Mouse (Mus musculus) spleen, adult 2 months (tissue): ENCODE results near the gene Lsp1. TPM values are rescaled to one million over a fixed set of nuclear protein-coding genes. Genes with fewer than 3 reads are reported as not detected.

Experiments
- DNase-seq, 2 experiments: peaks; one replicate each; pipeline versions ENCODE4 v3.0.0 to v3.0.0-alpha.2; 2012 to 2021; ENCODE audit warnings: low spot score in 2 of 2, low read depth in 1 of 2
- H3K27ac ChIP-seq: fragments of 200-500 bp; 2 replicates; pipeline ENCODE4 v1.5.1; 2012; ENCODE audit warnings: low read length, inconsistent platforms; ENCODE audit not compliant: insufficient read depth
- H3K27me3 ChIP-seq: fragments of 200-500 bp; 2 replicates; pipeline ENCODE4 v1.6.1; 2012; ENCODE audit warnings: mild to moderate bottlenecking, moderate library complexity, low read length, inconsistent platforms; ENCODE audit not compliant: control insufficient read depth, insufficient read depth
- H3K36me3 ChIP-seq: fragments of 200-500 bp; 2 replicates; pipeline ENCODE4 v1.6.1; 2012; ENCODE audit warnings: mild to moderate bottlenecking, low read length, inconsistent platforms; ENCODE audit not compliant: control insufficient read depth, insufficient read depth
- H3K4me1 ChIP-seq: fragments of 200-500 bp; 2 replicates; pipeline ENCODE4 v1.6.1; 2011; ENCODE audit warnings: inconsistent platforms; ENCODE audit not compliant: control insufficient read depth, insufficient read depth, insufficient read length
- H3K4me3 ChIP-seq: fragments of 200-500 bp; 2 replicates; pipeline ENCODE4 v1.5.1; 2011; ENCODE audit warnings: mild to moderate bottlenecking, inconsistent platforms; ENCODE audit not compliant: insufficient read depth, insufficient read length; ENCODE audit errors: extremely low read depth
- CTCF ChIP-seq: fragments of 200-500 bp; IDR thresholded peaks from 2 replicates; pipeline ENCODE4 v1.5.1; 2011; ENCODE audit warnings: mild to moderate bottlenecking, inconsistent platforms; ENCODE audit not compliant: insufficient read depth, insufficient read length, insufficient replicate concordance; ENCODE audit errors: extremely low read depth
- POLR2A ChIP-seq: fragments of 200-500 bp; IDR thresholded peaks from 2 replicates; pipeline ENCODE4 v1.6.1; 2011; ENCODE audit warnings: low read depth, low read length, inconsistent platforms
- WGBS: fragments of 180-500 bp; shearing (Covaris S2); methylation state at CpG from one replicate; pipeline ENCODE4 v1.1.7; 2018; 5-methylcytosine and 5-hydroxymethylcytosine counted together
- polyA plus RNA-seq: library from polyadenylated mRNA; depleted of rRNA; stranded (reverse); fragments of >200 nt; gene quantifications from 2 replicates; pipeline ENCODE4 v1.2.3, GENCODE M21; 2012

Lsp1 gene
- polyA plus RNA-seq, 1 experiment, result 368 TPM

DNA sequence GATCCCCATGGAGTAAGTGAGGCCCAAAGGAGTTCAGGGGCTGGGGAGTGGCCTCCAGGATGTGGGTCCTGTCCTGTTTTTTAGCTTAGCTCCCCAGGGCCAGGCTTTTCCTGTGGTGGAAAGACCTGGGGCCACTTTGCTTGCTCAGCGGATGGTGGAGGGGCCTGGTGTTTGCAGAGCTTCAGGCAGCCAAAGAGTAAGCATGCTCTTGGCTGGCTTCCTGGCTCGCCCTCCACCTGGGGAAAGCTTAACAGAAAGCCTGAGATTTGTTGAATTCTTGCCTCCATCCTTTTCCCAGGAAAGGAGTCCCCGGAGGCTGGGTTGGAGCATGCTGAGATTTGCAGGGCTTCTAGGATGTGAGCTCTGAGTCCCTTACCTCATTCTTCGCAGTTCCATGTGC lies 74.5 kb downstream of the Lsp1 start:
- Histone ChIP-seq H3K27ac (no peak overlapping the region), H3K4me3 (no peak overlapping the region), H3K4me1 (peaks cover 9% of the 10 kb centered on the region; the same call in 1 of the 2 replicates), H3K27me3 (no peaks in the 10 kb centered on the region), H3K36me3 (peaks cover 10% of the 10 kb centered on the region)
- 77% methylated on average over 4 of the region's 4 CpGs for WGBS
- DNase-seq, result no peak
- TF ChIP-seq POLR2A (no peak), CTCF (no peak)

DNA sequence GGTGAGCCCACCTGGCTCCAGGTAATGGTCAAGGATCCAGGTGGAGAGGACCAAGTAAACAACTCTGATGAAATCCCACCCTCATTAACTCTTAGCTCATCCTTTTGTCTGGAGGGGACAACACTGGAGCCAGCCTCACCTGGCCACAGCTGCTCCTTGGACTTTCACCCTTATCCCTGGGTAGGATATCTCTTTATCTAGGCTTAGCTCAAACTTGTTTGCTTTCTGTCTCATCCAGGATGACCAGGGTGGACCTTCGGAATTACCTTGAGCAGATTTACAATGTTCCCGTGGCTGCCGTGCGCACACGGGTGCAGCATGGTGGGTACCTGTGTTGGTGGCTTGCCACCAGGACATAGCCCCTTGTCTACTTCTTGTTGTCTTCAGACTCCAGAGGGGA lies 75.2 kb downstream of the Lsp1 start:
- WGBS, result 98% methylated on average over 5 of the region's 5 CpGs
- Histone ChIP-seq H3K4me3 (no peak overlapping the region), H3K27me3 (no peaks in the 10 kb centered on the region), H3K36me3 (peaks cover 13% of the 10 kb centered on the region), H3K27ac (no peak overlapping the region), H3K4me1 (peaks cover 9% of the 10 kb centered on the region; the same call in 1 of the 2 replicates)
- no peak for DNase-seq
- no peak for TF ChIP-seq POLR2A
- no peak for TF ChIP-seq CTCF

DNA sequence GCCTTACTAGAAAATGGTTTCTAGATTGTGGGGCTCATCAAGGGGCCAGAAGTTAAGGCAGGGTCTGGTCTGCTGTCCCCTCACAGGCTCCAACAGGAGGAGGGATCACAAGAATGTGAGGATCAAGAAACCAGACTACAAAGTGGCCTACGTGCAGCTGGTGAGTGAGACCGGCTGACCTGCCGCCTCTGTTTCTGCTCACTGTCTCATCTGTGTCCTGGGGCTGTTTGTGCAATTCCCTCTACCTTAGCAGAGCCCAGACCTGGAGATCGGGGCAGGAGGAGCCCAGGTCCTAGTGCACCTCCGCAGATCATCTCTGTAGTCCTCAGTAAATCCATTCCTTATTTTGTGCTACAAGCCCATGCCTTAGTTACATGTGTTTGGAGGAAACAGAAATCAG lies 76.6 kb downstream of the Lsp1 start:
- H3K27ac ChIP-seq, result no peak overlapping the region
- DNase-seq, result no peak
- H3K4me1 ChIP-seq, result peaks cover 9% of the 10 kb centered on the region; the same call in 1 of the 2 replicates
- no peak for TF ChIP-seq POLR2A
- no peak for TF ChIP-seq CTCF
- WGBS, result 97% methylated on average over 5 of the region's 5 CpGs
- no peak overlapping the region for H3K4me3 ChIP-seq
- peaks cover 17% of the 10 kb centered on the region for H3K36me3 ChIP-seq
- H3K27me3 ChIP-seq, result no peaks in the 10 kb centered on the region

DNA sequence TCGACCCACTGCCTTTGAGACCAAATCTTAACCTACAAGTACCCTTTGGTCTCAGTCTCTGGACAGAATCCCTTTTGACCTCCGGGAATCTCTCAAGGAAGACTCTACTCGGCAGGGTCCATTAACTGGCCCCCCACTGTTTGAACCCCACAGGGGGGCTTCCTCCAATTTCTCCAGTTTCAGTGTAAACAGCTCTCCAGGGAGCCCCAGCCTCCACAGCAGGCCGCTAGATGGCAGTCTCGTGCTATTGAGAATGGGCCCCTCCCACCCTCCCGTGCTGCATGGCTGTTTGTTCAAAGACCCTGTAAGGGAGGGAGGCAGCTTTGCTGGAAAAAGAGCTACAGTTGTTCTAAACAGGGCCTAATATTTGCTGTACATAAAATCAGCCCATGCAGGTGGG lies 77.3 kb downstream of the Lsp1 start:
- DNase-seq, result peak; percentile 22 to 48
- H3K36me3 ChIP-seq, result peaks cover 17% of the 10 kb centered on the region

DNA sequence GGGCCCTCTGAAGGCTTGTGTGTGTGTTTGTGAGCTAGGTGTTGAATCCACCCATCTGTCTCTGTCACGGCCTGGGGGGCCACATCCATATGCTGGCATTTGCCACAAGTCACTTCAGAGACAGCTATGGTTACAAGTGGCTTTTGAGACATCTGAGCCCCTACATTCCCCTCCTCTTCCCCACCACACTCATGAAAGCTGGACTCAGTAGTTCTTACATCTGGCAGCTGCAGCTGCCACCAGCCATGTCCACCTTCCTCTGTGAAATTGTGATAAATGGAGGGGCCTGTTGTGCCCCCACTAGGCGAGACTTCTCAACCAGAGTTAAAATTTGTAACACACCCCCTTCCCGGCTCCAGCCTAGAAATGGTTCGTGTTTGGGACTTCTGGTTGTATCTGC lies 77.7 kb downstream of the Lsp1 start:
- Histone ChIP-seq H3K27me3 (no peaks in the 10 kb centered on the region), H3K4me3 (no peak overlapping the region), H3K4me1 (peaks cover 7% of the 10 kb centered on the region; the same call in 1 of the 2 replicates), H3K27ac (no peak overlapping the region), H3K36me3 (peaks cover 17% of the 10 kb centered on the region)
- TF ChIP-seq POLR2A, result no peak
- no peak for TF ChIP-seq CTCF
- DNase-seq, result no peak
- WGBS, result 70% methylated on average over 4 of the region's 4 CpGs

More for the DNA sequence above, 77.3 kb downstream of the Lsp1 start:
- TF ChIP-seq POLR2A, result no peak
- TF ChIP-seq CTCF, result peak; percentile 62; the same call in 1 of the 2 replicates
- H3K27ac ChIP-seq, result no peak overlapping the region
- no peak overlapping the region for H3K4me3 ChIP-seq
- WGBS, result 20% methylated on average over 6 of the region's 6 CpGs
- H3K4me1 ChIP-seq, result peaks cover 7% of the 10 kb centered on the region; the same call in 1 of the 2 replicates
- no peaks in the 10 kb centered on the region for H3K27me3 ChIP-seq

DNA sequence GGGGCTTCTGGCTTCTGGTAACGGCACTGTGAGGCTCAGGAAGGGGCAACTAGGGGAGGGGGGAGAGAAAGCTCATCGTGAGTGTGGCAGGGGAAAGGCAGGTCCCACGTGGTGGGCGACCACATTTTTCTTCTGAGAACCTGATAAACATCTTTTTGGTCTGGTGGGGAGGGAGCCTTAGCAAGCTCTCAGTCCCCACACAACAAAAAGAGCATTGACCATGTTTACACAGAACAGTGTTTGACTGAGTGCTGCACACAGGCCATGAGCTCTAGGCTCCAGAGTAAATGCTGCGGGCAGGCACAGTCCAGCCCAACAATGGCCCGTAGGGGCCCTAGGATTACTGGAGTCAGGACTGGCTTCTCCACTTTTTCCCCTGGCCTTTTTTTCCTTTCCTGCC lies 78.2 kb downstream of the Lsp1 start:
- 66% methylated on average over 6 of the region's 6 CpGs for whole genome bisulfite sequencing
- H3K27me3 ChIP-seq, result no peaks in the 10 kb centered on the region
- no peak overlapping the region for H3K4me3 ChIP-seq
- DNase-seq, result no peak
- H3K27ac ChIP-seq, result no peak overlapping the region
- H3K36me3 ChIP-seq, result peaks cover 17% of the 10 kb centered on the region
- no peak for TF ChIP-seq CTCF
- TF ChIP-seq POLR2A, result no peak
- H3K4me1 ChIP-seq, result peaks cover 7% of the 10 kb centered on the region; the same call in 1 of the 2 replicates

DNA sequence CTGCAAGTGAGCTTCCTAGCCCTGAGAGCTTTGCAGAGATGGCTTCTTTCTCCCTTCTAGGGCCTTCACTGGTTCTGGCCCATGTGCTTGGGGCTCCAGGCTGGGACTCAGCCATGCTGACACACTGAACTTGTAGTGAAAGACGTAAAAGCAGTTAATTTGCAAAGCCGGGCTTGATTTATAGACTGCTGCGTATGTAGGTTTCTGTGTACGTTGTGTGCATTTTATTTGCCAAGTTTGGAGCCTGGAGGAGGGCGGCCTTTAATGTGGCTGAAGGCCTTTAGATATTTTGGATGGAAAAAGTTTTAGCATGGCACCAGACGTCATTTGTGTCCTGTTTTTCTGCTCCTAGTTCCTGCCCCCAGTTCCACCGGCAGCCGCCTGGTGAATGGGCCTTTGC lies 79.2 kb downstream of the Lsp1 start:
- 96% methylated on average over 8 of the region's 8 CpGs for WGBS
- no peak for DNase-seq
- Histone ChIP-seq H3K36me3 (peaks cover 17% of the 10 kb centered on the region), H3K27me3 (no peaks in the 10 kb centered on the region), H3K4me1 (no peaks in the 10 kb centered on the region), H3K27ac (no peak overlapping the region), H3K4me3 (no peak overlapping the region)
- TF ChIP-seq CTCF, result no peak
- TF ChIP-seq POLR2A, result no peak
